ENCODE assay signal across 8 mouse cellular contexts in the genomic region with DNA sequence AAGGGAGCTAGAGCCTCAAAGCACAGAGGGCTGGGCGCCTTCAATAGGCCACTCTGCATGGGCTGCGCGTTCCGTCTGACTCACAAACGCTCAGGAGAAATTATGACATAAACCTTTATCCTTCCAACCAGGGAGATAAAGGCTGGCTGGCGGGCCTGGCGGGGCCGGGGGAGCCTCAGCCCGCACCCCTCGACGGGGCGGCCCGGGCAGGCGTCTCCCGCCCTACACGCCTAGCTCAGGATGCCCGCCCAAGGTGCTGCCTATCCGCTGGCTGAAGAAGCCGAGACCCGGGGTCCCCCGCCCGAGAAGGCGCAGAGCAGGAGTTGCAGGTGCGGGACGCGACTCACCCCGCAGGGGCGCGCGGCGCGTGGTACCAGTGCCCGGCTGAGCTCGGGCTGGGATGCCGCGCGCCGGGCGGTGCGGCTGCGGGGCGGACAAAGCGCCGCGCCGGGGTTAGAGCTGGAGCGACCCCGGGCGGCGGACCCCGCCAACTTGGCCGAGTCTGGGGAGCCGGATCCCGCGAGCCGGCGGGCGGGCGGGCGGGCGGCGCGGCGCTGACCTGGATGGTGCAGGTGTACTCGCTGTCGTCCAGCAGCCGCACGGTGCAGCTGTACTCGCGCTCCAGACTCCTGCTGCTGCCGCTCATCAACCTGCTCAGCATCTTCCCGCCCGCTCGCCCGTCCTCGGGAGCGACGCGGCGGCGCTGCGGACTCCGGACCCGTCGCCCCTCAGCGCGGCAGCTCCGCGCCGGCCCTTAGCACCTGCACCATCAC. TPM values are rescaled to one million over a fixed set of nuclear protein-coding genes. Genes with fewer than 3 reads are reported as not detected.
A peak's percentile ranks its signal among the peaks of the same experiment; 100 is the strongest.
DNase-seq lines count a peak whose midpoint lies in the region; ATAC-seq and TF ChIP-seq lines count a peak whose summit lies in the region.

No protein-coding gene starts in this region.

- ATAC-seq in megakaryocyte, adult 5-6 weeks (ENCODE audit: poor library complexity, severe bottlenecking), result no peak
- ATAC-seq in hindbrain, embryonic 16.5 days, result peak; percentile 82
- ATAC-seq in monocyte, adult 5-6 weeks (replicated peaks; ENCODE audit: insufficient number of reproducible peaks, low FRiP score, low TSS enrichment, poor library complexity, severe bottlenecking), result no peak

- no peak for TF ChIP-seq POLR2A in embryonic fibroblast, embryonic 13.5 days (IDR thresholded peaks at IDR 0.05; ENCODE audit: low read depth, low read length)
- no peak for TF ChIP-seq POLR2A in liver, adult 2 months (IDR thresholded peaks at IDR 0.05; ENCODE audit: extremely low read depth, insufficient read depth, low read length)

- no peak for TF ChIP-seq CTCF in embryonic fibroblast, embryonic 13.5 days (IDR thresholded peaks at IDR 0.05; ENCODE audit: borderline replicate concordance, insufficient read depth, low read length)
- TF ChIP-seq CTCF in liver, adult 2 months (IDR thresholded peaks at IDR 0.05; ENCODE audit: low read depth, low read length), result no peak

- under 1% methylated on average over 57 of the region's 90 CpGs for WGBS in hindbrain, embryonic 16.5 days
- WGBS in liver, adult 2 months, result 2% methylated on average over 90 of the region's 90 CpGs

- H3K4me2 ChIP-seq in hindbrain, embryonic 16.5 days (ENCODE audit: low read length), result peak overlapping the region; percentile 89

- peak overlapping the region; percentile 93 for H3K4me3 ChIP-seq in megakaryocyte, embryonic 14.5 days (replicated peaks)
- H3K4me3 ChIP-seq in embryonic fibroblast, embryonic 13.5 days (ENCODE audit: insufficient read depth, low read length), result peak overlapping the region; percentile 49
- peak overlapping the region; percentile 88 for H3K4me3 ChIP-seq in hindbrain, embryonic 16.5 days (ENCODE audit: low read length)
- peak overlapping the region; percentile 66 for H3K4me3 ChIP-seq in liver, adult 2 months (ENCODE audit: insufficient read depth, low read depth, low read length)

- H3K36me3 ChIP-seq in megakaryocyte, embryonic 14.5 days (replicated peaks; ENCODE audit: low read length), result no peaks in the 10 kb centered on the region
- H3K36me3 ChIP-seq in hindbrain, embryonic 16.5 days (ENCODE audit: control insufficient read depth, insufficient read depth, low read length), result no peaks in the 10 kb centered on the region
- no peaks in the 10 kb centered on the region for H3K36me3 ChIP-seq in liver, adult 2 months (ENCODE audit: control insufficient read depth, insufficient read depth, low read length)

- no peaks in the 10 kb centered on the region for H3K79me2 ChIP-seq in liver, adult 2 months (ENCODE audit: control insufficient read depth, insufficient read depth, low read length)

- no peaks in the 10 kb centered on the region for H3K9me3 ChIP-seq in megakaryocyte, embryonic 14.5 days
- no peaks in the 10 kb centered on the region for H3K9me3 ChIP-seq in hindbrain, embryonic 16.5 days (ENCODE audit: control insufficient read depth, low read length)

- peaks cover 65% of the 10 kb centered on the region for H3K27me3 ChIP-seq in megakaryocyte, embryonic 14.5 days (replicated peaks)
- no peaks in the 10 kb centered on the region for H3K27me3 ChIP-seq in hindbrain, embryonic 16.5 days (replicated peaks; ENCODE audit: control insufficient read depth, insufficient read depth, low read length)
- H3K27me3 ChIP-seq in liver, adult 2 months (ENCODE audit: control insufficient read depth, insufficient read depth, low read length), result peaks cover 15% of the 10 kb centered on the region

- H3K27ac ChIP-seq in embryonic fibroblast, embryonic 13.5 days (ENCODE audit: insufficient read depth, low read length), result no peak overlapping the region
- peak overlapping the region; percentile 96 for H3K27ac ChIP-seq in hindbrain, embryonic 16.5 days (ENCODE audit: low read depth, low read length)
- no peak overlapping the region for H3K27ac ChIP-seq in liver, adult 2 months (replicated peaks; ENCODE audit: insufficient read depth, low read depth, low read length)

- peak overlapping the region; percentile 85 for H3K9ac ChIP-seq in hindbrain, embryonic 16.5 days (ENCODE audit: low read depth, low read length)
- H3K9ac ChIP-seq in liver, adult 2 months (ENCODE audit: low read depth, low read length), result no peak overlapping the region

- peak; percentile 50 to 61 for DNase-seq in adrenal gland, postnatal 36 days
- DNase-seq in liver, adult 2 months (ENCODE audit: extremely low read depth, low read depth, low spot score), result peak; percentile 0
- DNase-seq in right cerebral cortex, adult 18-20 months, result peak; percentile 47

- peaks cover 21% of the 10 kb centered on the region for H3K4me1 ChIP-seq in megakaryocyte, embryonic 14.5 days
- no peaks in the 10 kb centered on the region for H3K4me1 ChIP-seq in embryonic fibroblast, embryonic 13.5 days (ENCODE audit: control insufficient read depth, insufficient read depth, low read length)
- H3K4me1 ChIP-seq in hindbrain, embryonic 16.5 days (ENCODE audit: control insufficient read depth, insufficient read depth, low read depth, low read length), result peaks cover 8% of the 10 kb centered on the region
- H3K4me1 ChIP-seq in liver, adult 2 months (ENCODE audit: control insufficient read depth, insufficient read depth, low read length), result no peaks in the 10 kb centered on the region

RNA-seq across cellular contexts. Expression of a gene that starts 0.5 kb away (rescaled TPM):
- polyA plus RNA-seq in megakaryocyte, embryonic 14.5 days (2012; ENCODE audit: insufficient read depth, low replicate concordance), result 1.1 TPM in 1 of 2 replicates, not detected in the other
- total RNA-seq in megakaryocyte, adult 5-6 weeks (2015), result not detected in 2 replicates
- total RNA-seq in megakaryocyte, adult 5-6 weeks (2017), result not detected in 2 replicates
- total RNA-seq in adrenal gland, postnatal 36 days (2021), result 100 to 1,000 TPM; 103 to 188 TPM
- 2.2 and 4.1 TPM in 2 replicates for polyA plus RNA-seq in embryonic fibroblast, embryonic 13.5 days (2011; ENCODE audit: insufficient read length, low read depth, missing spikeins)
- 23.8 and 25.6 TPM in 2 replicates for polyA plus RNA-seq in hindbrain, embryonic 16.5 days (2015; fragmentation: Nextera tagmentation; extraction: Ambion mirVana)
- 0.27 TPM in 1 of 2 replicates, not detected in the other for total RNA-seq in liver, adult 2 months (2014; rRNA removed)
- 0.12 TPM in 1 of 2 replicates, not detected in the other for polyA plus RNA-seq in liver, adult 2 months (2012; rRNA removed)
- 1.6 TPM in 2 of 3 replicates, not detected in the other for total RNA-seq in monocyte, adult 5-6 weeks (2017)

Comparison
In these comparisons a context has a peak if more than half of its experiments do, and no peak if none do; other contexts are left out.
1. DNase-seq: peak in every context shown above with its lines; median percentile 56 in adrenal gland, postnatal 36 days; 47 in right cerebral cortex, adult 18-20 months; 0 in liver, adult 2 months.
2. RNA of a gene that starts 0.5 kb away (total RNA-seq): 103 to 188 TPM in adrenal gland, postnatal 36 days; 1.6 TPM in monocyte, adult 5-6 weeks, not detected in megakaryocyte, adult 5-6 weeks and 0.27 TPM in liver, adult 2 months; every median in the first group is over 10 times any median in the second.
3. Peak in every context shown above with its lines, with median percentiles within 50 percentile points of each other: H3K4me3 ChIP-seq.